Mouse (Mus musculus) liver, embryonic 11.5 days (tissue): ENCODE results near the gene Tmem220. TPM values are rescaled to one million over a fixed set of nuclear protein-coding genes. Genes with fewer than 3 reads are reported as not detected.

Experiments
- ATAC-seq: fragments of 200-750 bp; cut with Nextera tagmentation; replicated peaks from 2 replicates; pipeline ENCODE4 v1.8.0; 2017; ENCODE audit warnings: moderate number of reproducible peaks, mild to moderate bottlenecking, moderate TSS enrichment, moderate library complexity; ENCODE audit not compliant: low FRiP score
- DNase-seq: peaks from one replicate; pipeline ENCODE4 v3.0.0-alpha.2; 2017; ENCODE audit warnings: low spot score
- H3K27ac ChIP-seq: fragments of 300-500 bp; sonication (generic); 2 replicates; pipeline ENCODE4 v1.5.1; 2014; ENCODE audit warnings: mild to moderate bottlenecking, low read depth, low read length, control low read depth
- H3K27me3 ChIP-seq: fragments of 300-500 bp; sonication (generic); replicated peaks from 2 replicates; pipeline ENCODE4 v1.6.1; 2014; ENCODE audit warnings: low read length, mixed read lengths; ENCODE audit not compliant: control insufficient read depth, insufficient read depth
- H3K36me3 ChIP-seq: fragments of 300-500 bp; sonication (generic); 2 replicates; pipeline ENCODE4 v1.6.1; 2014; ENCODE audit warnings: mild to moderate bottlenecking, low read length, moderate library complexity, mixed read lengths; ENCODE audit not compliant: control insufficient read depth, insufficient read depth
- H3K4me1 ChIP-seq: fragments of 300-500 bp; sonication (generic); replicated peaks from 2 replicates; pipeline ENCODE4 v1.6.1; 2014; ENCODE audit warnings: low read length, mixed read lengths; ENCODE audit not compliant: control insufficient read depth, insufficient read depth
- H3K4me2 ChIP-seq: fragments of 300-500 bp; sonication (generic); 2 replicates; pipeline ENCODE4 v1.6.1; 2014; ENCODE audit warnings: mild to moderate bottlenecking, control low read depth, moderate library complexity
- H3K4me3 ChIP-seq: fragments of 300-500 bp; sonication (generic); 2 replicates; pipeline ENCODE4 v1.5.1; 2014; ENCODE audit warnings: low read depth, low read length, control low read depth
- H3K9ac ChIP-seq: fragments of 300-500 bp; sonication (generic); 2 replicates; pipeline ENCODE4 v1.6.1; 2014; ENCODE audit warnings: low read depth, low read length, control low read depth
- H3K9me3 ChIP-seq: fragments of 300-500 bp; sonication (generic); 2 replicates; pipeline ENCODE4 v1.6.1; 2016; ENCODE audit warnings: low read length, inconsistent platforms, mixed read lengths; ENCODE audit not compliant: control insufficient read depth
- WGBS: fragments of 180-500 bp; shearing (Covaris S2); extraction: QIAGEN DNeasy Blood & Tissue Kit; methylation state at CpG from one replicate; pipeline ENCODE4 v1.1.7; 2014; 5-methylcytosine and 5-hydroxymethylcytosine counted together
- polyA plus RNA-seq: library from polyadenylated mRNA; unstranded; fragments of >200 nt; fragmentation: Nextera tagmentation; extraction: Ambion mirVana; gene quantifications from 2 replicates; pipeline ENCODE4 v1.2.1, GENCODE M21; 2014

Tmem220 gene
- polyA plus RNA-seq, 1 experiment from 2014 or later: 1.9 TPM

DNA sequence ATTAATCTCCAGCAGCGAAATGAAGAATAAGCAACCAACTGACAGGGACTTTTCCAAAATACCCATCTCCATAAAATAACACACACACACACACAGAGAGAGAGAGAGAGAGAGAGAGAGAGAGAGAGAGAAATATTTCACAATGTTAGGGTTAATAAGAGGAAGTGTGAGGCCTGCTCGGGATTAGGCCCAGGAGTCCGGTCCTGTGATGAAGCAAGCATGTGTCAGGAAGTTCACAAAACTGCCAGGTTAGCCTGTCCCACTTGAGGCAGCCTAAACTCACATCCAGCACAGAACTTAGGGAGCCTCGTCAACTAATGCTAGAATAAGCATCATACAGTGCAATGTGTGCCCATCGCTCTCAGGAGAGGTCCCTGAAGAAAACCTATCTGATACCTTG lies 22.2 kb downstream of the Tmem220 start:
- H3K9ac ChIP-seq: no peak overlapping the region
- H3K4me1 ChIP-seq: peaks cover 3% of the 10 kb centered on the region
- no peak overlapping the region for H3K4me2 ChIP-seq
- H3K9me3 ChIP-seq: no peaks in the 10 kb centered on the region
- H3K27ac ChIP-seq: no peak overlapping the region
- no peak for DNase-seq
- no peaks in the 10 kb centered on the region for H3K27me3 ChIP-seq
- 0 out of 2 replicates have a peak, but pooled peaks cover 2% of the 10 kb centered on the region for H3K36me3 ChIP-seq
- no peak overlapping the region for H3K4me3 ChIP-seq
- ATAC-seq: no peak
- 82% methylated on average over 5 of the region's 5 CpGs for WGBS

DNA sequence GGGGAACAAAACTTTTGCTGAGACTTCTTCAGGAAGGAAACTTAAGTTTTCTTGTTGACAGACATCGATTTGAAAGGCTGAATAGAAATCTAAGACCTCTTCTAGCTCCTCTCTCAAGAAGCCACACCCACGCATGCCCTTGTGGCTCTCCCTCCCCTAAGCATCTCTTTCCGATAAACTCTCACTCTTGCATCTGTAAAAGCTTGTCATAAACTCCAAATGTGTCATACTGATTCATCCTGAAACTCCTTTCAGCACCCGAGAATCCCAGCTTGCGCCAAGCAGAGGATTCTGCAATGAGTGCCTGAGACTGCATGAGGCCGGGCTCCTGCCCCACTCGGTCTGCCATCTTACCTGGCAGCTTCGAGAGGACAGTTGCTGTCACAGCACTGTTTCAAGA lies 23.5 kb downstream of the Tmem220 start:
- DNase-seq (no peak), ATAC-seq (no peak)
- peaks cover 5% of the 10 kb centered on the region for H3K4me1 ChIP-seq
- no peaks in the 10 kb centered on the region for H3K36me3 ChIP-seq
- WGBS: 85% methylated on average over 8 of the region's 8 CpGs
- H3K27ac ChIP-seq: no peak overlapping the region
- no peaks in the 10 kb centered on the region for H3K27me3 ChIP-seq
- no peak overlapping the region for H3K9ac ChIP-seq
- H3K9me3 ChIP-seq: no peaks in the 10 kb centered on the region
- H3K4me2 ChIP-seq: no peak overlapping the region
- H3K4me3 ChIP-seq: no peak overlapping the region

DNA sequence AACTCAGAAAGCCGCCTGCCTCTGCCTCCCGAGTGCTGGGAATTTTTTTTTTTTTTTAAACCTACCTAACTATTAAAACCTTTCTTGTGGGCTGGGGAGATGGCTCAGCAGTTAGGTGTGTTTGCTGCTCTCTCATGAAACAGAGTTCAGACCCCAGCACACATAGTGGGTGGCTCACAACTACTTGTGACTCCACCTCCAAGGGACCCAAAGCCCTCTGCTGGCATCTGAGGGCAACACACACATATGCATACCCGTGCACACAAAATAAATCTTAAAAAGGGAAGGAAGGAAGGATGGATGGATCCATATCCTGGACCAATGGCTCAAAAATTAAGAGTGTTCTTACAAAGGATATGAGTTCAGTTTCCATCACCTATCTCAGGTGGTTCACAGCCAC lies 24.3 kb downstream of the Tmem220 start:
- ATAC-seq: no peak
- WGBS: 86% methylated on average over 3 of the region's 3 CpGs
- no peaks in the 10 kb centered on the region for H3K36me3 ChIP-seq
- H3K4me3 ChIP-seq: no peak overlapping the region
- no peak for DNase-seq
- no peak overlapping the region for H3K4me2 ChIP-seq
- H3K9me3 ChIP-seq: no peaks in the 10 kb centered on the region
- H3K27ac ChIP-seq: no peak overlapping the region
- H3K27me3 ChIP-seq: no peaks in the 10 kb centered on the region
- no peak overlapping the region for H3K9ac ChIP-seq
- peaks cover 7% of the 10 kb centered on the region for H3K4me1 ChIP-seq

DNA sequence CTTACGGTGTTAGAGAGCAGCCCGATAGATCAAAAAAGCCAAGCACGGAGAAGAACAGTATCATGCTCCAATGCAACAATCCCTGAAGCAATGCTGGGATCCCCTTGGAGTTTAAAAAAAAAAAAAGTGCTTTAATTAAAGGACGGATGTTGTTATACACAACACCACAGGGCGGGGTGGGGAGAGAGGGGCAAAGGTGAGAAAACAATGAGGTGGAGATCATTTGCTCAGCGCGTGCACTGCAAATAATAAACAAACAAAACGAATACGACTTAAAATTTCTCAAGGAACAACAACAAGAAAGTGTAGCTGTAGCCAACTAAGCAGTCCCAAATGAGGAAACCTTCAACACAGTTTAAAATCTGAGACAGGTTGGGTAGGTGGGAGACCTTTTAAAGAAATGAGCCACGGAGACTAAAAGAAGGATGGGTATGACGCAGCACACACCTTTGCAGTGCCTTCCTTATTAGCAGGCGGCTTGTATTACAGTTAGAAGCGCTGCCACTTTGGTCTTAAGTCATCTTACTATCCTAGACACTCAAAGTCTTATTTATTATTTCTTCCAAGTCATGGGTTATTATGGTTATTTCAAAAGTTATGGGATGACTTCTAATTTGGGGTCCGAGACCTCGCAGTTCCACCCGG lies 26.8 kb downstream of the Tmem220 start:
- no peaks in the 10 kb centered on the region for H3K27me3 ChIP-seq
- DNase-seq (no peak), ATAC-seq (peak; percentile 46; the same call in 1 of the 2 replicates)
- H3K9ac ChIP-seq: peak overlapping the region; percentile 91
- H3K27ac ChIP-seq: peak overlapping the region; percentile 66; the same call in 1 of the 2 replicates
- H3K4me3 ChIP-seq: peak overlapping the region; percentile 97
- no peaks in the 10 kb centered on the region for H3K9me3 ChIP-seq
- peaks cover 11% of the 10 kb centered on the region for H3K36me3 ChIP-seq
- H3K4me2 ChIP-seq: peak overlapping the region; percentile 63
- WGBS: 14% methylated on average over 16 of the region's 16 CpGs
- H3K4me1 ChIP-seq: peaks cover 7% of the 10 kb centered on the region

DNA sequence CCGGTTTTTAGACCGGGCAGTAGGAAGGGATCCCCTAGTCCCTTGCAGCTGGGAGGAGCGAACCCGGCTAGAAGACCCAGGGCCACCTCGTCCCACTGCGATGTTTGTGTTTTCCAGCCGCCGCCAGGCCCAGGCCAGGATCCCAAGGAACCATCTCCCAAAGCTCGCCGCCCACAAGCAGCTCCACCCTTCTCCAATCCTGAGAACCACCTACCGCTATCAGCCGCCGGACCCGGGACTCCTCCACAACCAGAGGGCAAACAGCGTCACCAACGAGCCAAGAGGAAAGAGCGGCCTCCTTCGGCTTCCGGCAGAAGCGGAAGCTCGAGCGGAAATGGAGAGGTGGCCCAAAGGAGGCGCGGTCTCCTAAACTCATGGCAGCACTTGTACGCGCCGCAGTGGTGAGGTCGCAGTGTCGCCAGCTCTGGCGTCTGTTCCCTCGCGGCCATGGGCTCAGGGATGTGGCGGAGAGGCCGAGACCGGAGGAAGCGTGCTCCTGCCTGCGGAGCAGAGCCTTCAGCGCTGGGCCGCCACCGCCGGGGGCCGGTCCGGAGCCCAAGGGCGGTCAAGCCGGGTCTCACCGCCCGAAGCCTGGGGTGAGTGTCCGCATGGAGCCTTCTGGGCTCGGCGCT lies 27.5 kb downstream of the Tmem220 start, which contains the start of the genes Adprm and Sco1:
Adprm (minus strand) TSS at position 274 of the 632 bp plus-strand sequence.
Sco1 (plus strand) TSS at position 350 of the 632 bp plus-strand sequence.
- H3K9ac ChIP-seq: peak within 1 kb of the TSS; percentile 91
- no peaks in the 10 kb centered on the region for H3K9me3 ChIP-seq
- H3K4me2 ChIP-seq: peak within 1 kb of the TSS; percentile 63
- H3K36me3 ChIP-seq: peaks cover 11% of the 10 kb centered on the region
- peak within 1 kb of the TSS; percentile 66 for H3K27ac ChIP-seq
- DNase-seq (peak; percentile 88), ATAC-seq (peak; percentile 94)
- peaks cover 7% of the 10 kb centered on the region for H3K4me1 ChIP-seq
- peak within 1 kb of the TSS; percentile 97 for H3K4me3 ChIP-seq
- 1% methylated on average over 50 of the region's 50 CpGs for WGBS
- H3K27me3 ChIP-seq: no peaks in the 10 kb centered on the region

DNA sequence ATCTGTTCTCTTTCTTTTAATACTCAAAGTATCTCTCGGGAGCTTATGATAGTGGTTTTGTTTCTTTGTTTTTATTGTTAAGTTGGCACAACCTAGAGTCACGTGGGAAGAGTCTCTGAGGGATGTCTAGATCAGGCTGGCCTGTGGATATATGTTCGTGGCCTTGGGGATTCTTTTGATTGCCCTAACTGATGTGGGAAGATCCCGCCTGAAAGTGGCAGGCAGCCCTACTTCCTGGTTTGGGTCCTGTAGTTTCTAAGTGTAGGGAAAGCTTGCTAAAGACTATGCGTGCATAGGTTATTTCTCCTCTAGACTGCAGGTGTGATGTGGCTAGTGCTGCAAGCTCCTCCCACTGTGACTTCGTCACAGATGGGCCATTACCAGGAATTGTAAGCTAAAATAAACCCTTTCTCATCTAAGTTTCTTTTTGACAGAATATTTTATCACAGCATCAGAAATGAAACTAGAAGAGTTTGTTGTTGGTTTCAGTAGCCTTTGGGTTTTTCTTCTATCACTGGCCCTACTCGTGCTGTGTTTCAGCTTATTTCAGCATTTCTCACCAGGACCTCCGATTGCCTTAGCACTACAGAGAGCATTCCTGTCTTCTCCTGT lies 29.9 kb downstream of the Tmem220 start:
- DNase-seq: no peak
- Histone ChIP-seq H3K4me1 (peaks cover 7% of the 10 kb centered on the region), H3K9me3 (no peaks in the 10 kb centered on the region), H3K36me3 (peaks cover 20% of the 10 kb centered on the region), H3K9ac (no peak overlapping the region), H3K27ac (no peak overlapping the region), H3K4me2 (no peak overlapping the region), H3K27me3 (no peaks in the 10 kb centered on the region), H3K4me3 (no peak overlapping the region)
- no peak for ATAC-seq
- WGBS: 87% methylated on average over 8 of the region's 8 CpGs

DNA sequence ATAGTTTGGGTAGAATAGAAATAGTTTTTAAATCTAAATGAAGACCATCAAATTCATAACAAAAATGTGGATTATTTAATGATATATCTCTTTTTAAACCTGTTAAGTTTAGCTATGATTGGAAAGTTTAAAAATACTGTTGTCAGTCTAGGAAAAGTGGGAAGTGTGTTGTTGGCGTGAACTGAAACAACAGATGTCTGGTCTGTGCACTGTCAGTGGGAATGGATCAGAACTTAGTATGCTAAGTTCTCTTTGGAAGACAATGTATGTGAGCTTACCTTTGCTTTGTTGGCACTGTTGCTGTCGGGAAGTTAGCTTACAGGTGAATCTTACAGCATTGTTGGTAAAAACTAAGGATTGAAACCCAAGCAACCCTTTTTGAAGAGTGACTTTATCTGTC lies 36.4 kb downstream of the Tmem220 start:
- Histone ChIP-seq H3K36me3 (peaks cover 27% of the 10 kb centered on the region), H3K4me2 (no peak overlapping the region), H3K4me3 (no peak overlapping the region), H3K4me1 (no peaks in the 10 kb centered on the region), H3K9me3 (no peaks in the 10 kb centered on the region), H3K27ac (no peak overlapping the region), H3K9ac (no peak overlapping the region), H3K27me3 (no peaks in the 10 kb centered on the region)
- WGBS: 91% methylated on average over 2 of the region's 2 CpGs
- no peak for ATAC-seq
- DNase-seq: no peak

DNA sequence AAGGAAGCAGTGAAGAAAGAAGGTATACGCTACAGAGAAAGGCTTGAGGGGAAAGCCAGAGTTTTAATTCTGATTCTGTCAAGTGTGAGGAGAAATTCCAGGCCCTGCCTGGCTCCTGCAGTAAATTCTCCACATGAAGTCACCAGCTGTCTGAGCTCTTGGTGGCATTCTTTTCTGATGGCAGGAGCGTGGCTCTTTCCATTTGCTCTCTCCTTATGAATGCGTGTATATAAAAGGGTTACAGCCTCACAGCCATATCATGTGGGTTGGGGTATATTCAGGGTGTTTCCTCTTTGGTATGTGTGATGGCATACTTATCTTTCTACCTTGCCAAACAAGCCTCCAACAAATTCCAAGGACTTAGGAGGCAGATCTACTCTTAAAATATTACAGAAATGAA lies 37.8 kb downstream of the Tmem220 start:
- H3K4me2 ChIP-seq: no peak overlapping the region
- H3K27me3 ChIP-seq: no peaks in the 10 kb centered on the region
- H3K4me3 ChIP-seq: no peak overlapping the region
- no peak overlapping the region for H3K9ac ChIP-seq
- peaks cover 24% of the 10 kb centered on the region for H3K36me3 ChIP-seq
- no peaks in the 10 kb centered on the region for H3K4me1 ChIP-seq
- H3K27ac ChIP-seq: no peak overlapping the region
- WGBS: 90% methylated on average over 3 of the region's 3 CpGs
- no peaks in the 10 kb centered on the region for H3K9me3 ChIP-seq
- ATAC-seq (no peak), DNase-seq (no peak)
